Mouse (Mus musculus): ENCODE measurements around the gene Erc2. TPM values are rescaled to one million over a fixed set of nuclear protein-coding genes. Genes with fewer than 3 reads are reported as not detected.

Gene Erc2
- total and polyA plus RNA-seq, 3 experiments, result not detected

DNA sequence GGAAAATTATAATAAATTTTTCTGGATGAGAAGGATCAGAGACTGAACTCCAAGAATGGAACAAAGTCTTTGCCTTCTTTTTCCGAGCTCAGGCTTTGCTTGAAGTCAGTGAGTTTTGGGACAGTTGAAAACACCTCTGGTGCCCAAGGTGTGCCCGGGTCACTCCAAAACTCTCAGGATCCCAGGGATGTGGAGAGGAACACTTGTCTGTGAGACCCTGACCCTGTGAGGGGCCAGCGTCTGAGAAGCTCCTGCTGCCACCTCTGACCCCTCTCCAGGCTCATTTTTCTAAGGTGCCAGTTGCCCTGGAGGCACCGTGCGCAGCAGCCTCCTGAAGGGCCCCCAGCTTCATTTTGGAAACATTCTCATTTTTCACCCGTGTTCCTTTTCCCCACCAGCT lies 893.1 kb downstream of the Erc2 start:
- TF ChIP-seq NELFE (IDR thresholded peaks at IDR 0.05; ENCODE audit: low read depth, low read length) (no peak), ETS1 (conservative IDR thresholded peaks at IDR 0.05; ENCODE audit: low read depth, low read length) (no peak), SIN3A (IDR thresholded peaks at IDR 0.05; ENCODE audit: low read length) (no peak), NRF1 (IDR thresholded peaks at IDR 0.05; ENCODE audit: low read depth, low read length) (no peak), CHD1 (IDR thresholded peaks at IDR 0.05; ENCODE audit: low read depth, low read length) (no peak), MXI1 (IDR thresholded peaks at IDR 0.05; ENCODE audit: low read depth, low read length) (no peak), TCF12 (IDR thresholded peaks at IDR 0.05; ENCODE audit: low read depth, low read length) (no peak), JUN (IDR thresholded peaks at IDR 0.05; ENCODE audit: insufficient read depth, low read depth, low read length) (no peak), MYC (IDR thresholded peaks at IDR 0.05; ENCODE audit: low read depth, low read length) (no peak), UBTF (IDR thresholded peaks at IDR 0.05; ENCODE audit: low read depth, low read length) (no peak), USF2 (conservative IDR thresholded peaks at IDR 0.05; ENCODE audit: low read depth, low read length) (no peak), CHD2 (IDR thresholded peaks at IDR 0.05; ENCODE audit: low read length) (no peak), ZNF384 (IDR thresholded peaks at IDR 0.05; ENCODE audit: low read depth, low read length) (no peak), ZC3H11A (IDR thresholded peaks at IDR 0.05; ENCODE audit: low read depth, low read length) (no peak), BHLHE40 (IDR thresholded peaks at IDR 0.05; ENCODE audit: low read depth, low read length) (no peak), SMC3 (IDR thresholded peaks at IDR 0.05; ENCODE audit: low read depth, low read length) (no peak), MAX (IDR thresholded peaks at IDR 0.05; ENCODE audit: low read length) (no peak), POLR2AphosphoS2 (IDR thresholded peaks at IDR 0.05; ENCODE audit: low read depth, low read length) (no peak)
- peaks cover 76% of the 10 kb centered on the region for H3K9me3 ChIP-seq (replicated peaks; ENCODE audit: low read length)
- no peak overlapping the region for H3K4me3 ChIP-seq (replicated peaks in 1 of 3; ENCODE audit: low read depth in 2 of 3, low read length in 2 of 3, poor library complexity in 1 of 3)
- in situ Hi-C loops (cut with MboI; ENCODE audit: low pct_ligation_motif_present, low pct_unique_long_range_greater_than_20kb, low sequenced_read_pairs) (no loop called here), dilution Hi-C loops (cut with MboI; ENCODE audit: extremely low pct_ligation_motif_present, extremely low pct_unique_long_range_greater_than_20kb, low sequenced_read_pairs) (no loop called here)
- DNase-seq (ENCODE audit: extremely low read depth), result no peak
- H3K4me2 ChIP-seq (ENCODE audit: insufficient read depth, low read depth, poor library complexity, severe bottlenecking), result no peak overlapping the region
- H3K9ac ChIP-seq (ENCODE audit: insufficient read depth, low read depth), result no peak overlapping the region
- no peaks in the 10 kb centered on the region for H3K27me3 ChIP-seq (replicated peaks)
- no peaks in the 10 kb centered on the region for H3K79me2 ChIP-seq (replicated peaks; ENCODE audit: control insufficient read depth, extremely low read depth, insufficient read depth, poor library complexity, severe bottlenecking)
- no peaks in the 10 kb centered on the region for H3K36me3 ChIP-seq (replicated peaks in 1 of 2; ENCODE audit: control insufficient read depth in 1 of 2, insufficient read depth in 1 of 2, low read length in 1 of 2)
- no peak overlapping the region for H3K27ac ChIP-seq (ENCODE audit: insufficient read depth, low read depth)
- no peaks in the 10 kb centered on the region for H3K4me1 ChIP-seq (ENCODE audit: control insufficient read depth in 1 of 2, insufficient read depth in 2 of 2)

DNA sequence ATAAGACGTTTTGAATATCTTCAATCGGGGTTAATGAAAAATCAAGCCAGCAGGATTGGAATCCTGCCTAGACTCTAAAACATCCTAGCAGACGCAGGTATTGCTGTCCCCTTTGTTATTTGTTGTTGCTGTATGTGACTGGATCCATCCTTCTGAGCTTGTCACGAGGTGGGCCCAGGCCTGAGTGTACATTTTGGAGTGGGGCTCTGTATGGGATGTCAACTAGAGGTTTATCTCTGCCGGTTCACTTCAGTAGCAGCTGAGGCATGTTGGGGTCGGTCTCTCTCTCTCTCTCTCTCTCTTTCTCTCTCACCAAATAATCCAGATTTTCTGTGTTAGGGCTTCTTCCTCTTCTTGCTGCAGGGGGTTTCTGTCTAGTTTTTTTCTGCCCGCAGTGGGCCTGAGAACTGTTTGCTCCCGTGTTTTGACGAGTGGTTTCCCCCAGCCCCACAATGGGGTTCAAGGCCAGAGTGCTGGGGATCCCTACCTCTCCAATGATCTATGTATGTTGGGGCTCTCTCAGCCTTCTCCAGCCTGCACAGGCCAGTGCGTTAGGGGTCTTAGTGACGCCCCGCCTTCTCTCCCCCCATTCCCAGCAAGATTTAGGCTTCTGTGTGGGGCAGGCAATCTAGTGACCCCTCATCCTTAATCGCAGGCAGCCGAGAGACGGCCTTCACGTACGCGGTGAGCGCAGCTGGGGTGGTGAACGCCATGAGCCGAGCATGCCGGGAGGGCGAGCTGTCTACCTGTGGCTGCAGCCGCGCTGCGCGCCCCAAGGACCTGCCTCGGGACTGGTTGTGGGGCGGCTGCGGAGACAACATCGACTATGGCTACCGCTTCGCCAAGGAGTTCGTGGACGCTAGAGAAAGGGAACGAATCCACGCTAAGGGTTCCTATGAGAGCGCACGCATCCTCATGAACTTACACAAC lies 895.7 kb downstream of the Erc2 start:
- Histone ChIP-seq H3K27ac (ENCODE audit: insufficient read depth, low read depth) (no peak overlapping the region), H3K4me3 (replicated peaks in 1 of 3; ENCODE audit: low read depth in 2 of 3, low read length in 2 of 3, poor library complexity in 1 of 3) (no peak overlapping the region), H3K79me2 (replicated peaks; ENCODE audit: control insufficient read depth, extremely low read depth, insufficient read depth, poor library complexity, severe bottlenecking) (no peaks in the 10 kb centered on the region), H3K36me3 (replicated peaks in 1 of 2; ENCODE audit: control insufficient read depth in 1 of 2, insufficient read depth in 1 of 2, low read length in 1 of 2) (no peaks in the 10 kb centered on the region), H3K4me1 (ENCODE audit: control insufficient read depth in 1 of 2, insufficient read depth in 2 of 2) (no peaks in the 10 kb centered on the region), H3K9me3 (replicated peaks; ENCODE audit: low read length) (peaks cover 83% of the 10 kb centered on the region), H3K27me3 (replicated peaks) (no peaks in the 10 kb centered on the region), H3K4me2 (ENCODE audit: insufficient read depth, low read depth, poor library complexity, severe bottlenecking) (no peak overlapping the region), H3K9ac (ENCODE audit: insufficient read depth, low read depth) (no peak overlapping the region)
- no peak for TF ChIP-seq KAT2A (IDR thresholded peaks at IDR 0.05; ENCODE audit: insufficient replicate concordance, low read length)
- TF ChIP-seq HCFC1 (IDR thresholded peaks at IDR 0.05; ENCODE audit: low read depth, low read length), result no peak
- no peak for TF ChIP-seq E2F4 (IDR thresholded peaks at IDR 0.05; ENCODE audit: insufficient replicate concordance, low read depth, low read length)
- TF ChIP-seq ZMIZ1 (IDR thresholded peaks at IDR 0.05; ENCODE audit: low read depth, low read length), result no peak
- TF ChIP-seq ZKSCAN1 (IDR thresholded peaks at IDR 0.05; ENCODE audit: borderline replicate concordance, low read depth, low read length), result no peak
- TF ChIP-seq MEF2A (IDR thresholded peaks at IDR 0.05; ENCODE audit: borderline replicate concordance, low read depth, low read length), result no peak
- TF ChIP-seq POLR2AphosphoS2 (IDR thresholded peaks at IDR 0.05; ENCODE audit: low read depth, low read length), result no peak
- TF ChIP-seq USF1 (IDR thresholded peaks at IDR 0.05; ENCODE audit: low read depth, low read length), result no peak
- no peak for TF ChIP-seq CTCF (conservative IDR thresholded peaks at IDR 0.05 in 1 of 2, IDR thresholded peaks at IDR 0.05 in 1 of 2; ENCODE audit: low read depth in 2 of 2, low read length in 2 of 2)
- no peak for TF ChIP-seq JUN (IDR thresholded peaks at IDR 0.05; ENCODE audit: insufficient read depth, low read depth, low read length)
- no peak for TF ChIP-seq RAD21 (IDR thresholded peaks at IDR 0.05; ENCODE audit: low read depth, low read length)
- no peak for TF ChIP-seq EP300 (IDR thresholded peaks at IDR 0.05; ENCODE audit: low read length)
- TF ChIP-seq MAZ (IDR thresholded peaks at IDR 0.05; ENCODE audit: low read depth, low read length), result no peak
- no peak for TF ChIP-seq JUND (conservative IDR thresholded peaks at IDR 0.05; ENCODE audit: low read depth, low read length)
- DNase-seq (ENCODE audit: extremely low read depth), result no peak
- dilution Hi-C loops (cut with MboI; ENCODE audit: extremely low pct_ligation_motif_present, extremely low pct_unique_long_range_greater_than_20kb, low sequenced_read_pairs), result no loop called here
- in situ Hi-C loops (cut with MboI; ENCODE audit: low pct_ligation_motif_present, low pct_unique_long_range_greater_than_20kb, low sequenced_read_pairs), result no loop called here

All from CH12.LX (cell line).